Mouse (Mus musculus) heart, adult 11 months (tissue): Measurements from ENCODE around the gene Gdpd1.
"Not testable (repeated sequence)": the region's sequence is repeated elsewhere in the genome, so short reads cannot be mapped to it uniquely, and the experiment has no call there.

Experiments used
- DNase-seq: peaks from one replicate; pipeline ENCODE4 v3.0.0; 2022

Gdpd1 gene

GRCm38 (mm10) chr11:87025351-87025750, 48.5 kb downstream of the Gdpd1 start:
- peak; percentile 96 for DNase-seq

- not testable (repeated sequence) for DNase-seq
These were observed 50.6 kb downstream of the Gdpd1 start for GRCm38 (mm10) chr11:87023240-87023639.

- DNase-seq, result no peak
These were observed 51.1 kb downstream of the Gdpd1 start for GRCm38 (mm10) chr11:87022765-87023164.

DNA sequence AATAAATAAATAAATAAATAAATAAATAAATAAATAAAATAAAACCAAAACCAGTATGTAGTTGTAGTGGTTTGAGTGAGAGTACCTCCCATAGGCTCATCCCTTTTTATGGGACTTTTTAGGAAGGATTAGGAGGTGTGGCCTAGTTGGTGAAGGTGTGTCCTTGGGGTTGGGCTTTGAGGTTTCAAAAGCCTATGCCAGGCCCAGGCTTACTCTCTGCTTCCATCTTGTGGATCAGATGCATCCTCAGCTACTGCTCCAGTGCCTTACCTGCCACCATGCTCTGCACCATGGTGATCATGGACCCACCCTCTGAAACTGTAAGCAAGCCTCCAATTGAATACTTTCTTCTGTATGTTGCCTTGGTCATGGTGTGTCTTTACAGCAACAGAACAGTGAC, 52.3 kb downstream of the Gdpd1 start:
- DNase-seq, result no peak

DNA sequence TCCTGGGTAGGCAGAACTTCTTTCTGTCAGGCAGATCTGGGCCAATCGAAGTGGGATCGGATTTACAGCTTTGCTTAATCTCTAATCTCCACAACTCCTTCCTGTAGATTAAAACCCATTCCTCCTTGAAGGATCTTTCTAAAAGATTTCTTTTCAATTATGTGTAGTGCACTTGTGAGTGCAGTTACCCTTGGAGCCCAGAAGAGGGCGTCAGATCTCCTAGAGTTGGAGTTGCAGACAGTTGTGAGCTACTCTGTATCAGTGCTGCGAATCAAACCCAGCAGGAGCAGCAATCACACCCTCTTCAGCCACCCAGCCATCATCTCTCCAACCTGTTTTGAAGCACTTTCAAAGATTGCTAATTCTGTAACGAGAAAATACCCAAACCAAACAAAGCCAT, 53.4 kb downstream of the Gdpd1 start:
- no peak for DNase-seq

GRCm38 (mm10) chr11:87019431-87019830, 54.4 kb downstream of the Gdpd1 start:
- DNase-seq, result peak; percentile 93

- DNase-seq, result no peak
These were observed 55.8 kb downstream of the Gdpd1 start for GRCm38 (mm10) chr11:87018081-87018480.

GRCm38 (mm10) chr11:87015691-87016090, 58.2 kb downstream of the Gdpd1 start:
- peak; percentile 96 for DNase-seq

GRCm38 (mm10) chr11:87010476-87010875, 63.4 kb downstream of the Gdpd1 start:
- peak; percentile 93 for DNase-seq

- DNase-seq, result no peak
These were observed 66.5 kb downstream of the Gdpd1 start for GRCm38 (mm10) chr11:87007371-87007770.

DNA sequence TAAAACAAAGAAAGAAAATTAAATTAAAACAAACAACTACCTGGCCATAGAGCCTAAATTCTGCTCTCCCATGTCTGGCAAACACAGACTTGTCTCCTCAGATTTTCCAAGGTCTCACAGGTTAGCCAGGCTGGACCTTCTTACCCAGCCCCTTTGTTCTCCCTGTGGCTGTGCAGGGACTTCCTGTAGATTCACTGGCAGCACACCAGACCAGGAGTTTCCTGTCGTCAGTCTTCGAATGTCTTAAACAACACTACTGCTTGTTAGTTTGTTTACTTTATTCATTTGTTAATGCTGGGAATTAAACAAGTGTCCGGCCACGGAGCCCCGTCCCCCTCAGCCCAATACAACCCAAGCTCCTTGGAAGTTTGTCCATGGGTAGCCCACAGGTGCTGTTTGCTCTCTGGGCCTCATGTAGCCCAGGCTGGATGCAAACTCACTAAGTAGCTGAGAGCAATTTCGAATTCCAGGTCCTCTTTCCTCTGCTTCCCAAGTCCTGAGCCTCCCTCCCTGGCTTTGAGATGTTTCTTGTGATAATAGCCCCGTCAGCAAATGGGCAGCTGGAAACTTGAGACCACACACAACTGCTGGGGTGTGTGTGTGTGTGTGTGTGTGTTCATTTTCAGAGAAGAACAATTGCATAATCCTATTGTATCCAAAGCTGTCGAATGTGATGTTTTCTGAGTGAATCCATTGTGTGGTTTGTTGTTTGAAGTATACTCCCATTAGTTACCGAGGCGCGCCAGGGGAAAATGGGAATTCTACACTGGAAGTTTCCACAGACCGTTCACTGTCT, 68.7 kb downstream of the Gdpd1 start:
- no peak for DNase-seq

DNA sequence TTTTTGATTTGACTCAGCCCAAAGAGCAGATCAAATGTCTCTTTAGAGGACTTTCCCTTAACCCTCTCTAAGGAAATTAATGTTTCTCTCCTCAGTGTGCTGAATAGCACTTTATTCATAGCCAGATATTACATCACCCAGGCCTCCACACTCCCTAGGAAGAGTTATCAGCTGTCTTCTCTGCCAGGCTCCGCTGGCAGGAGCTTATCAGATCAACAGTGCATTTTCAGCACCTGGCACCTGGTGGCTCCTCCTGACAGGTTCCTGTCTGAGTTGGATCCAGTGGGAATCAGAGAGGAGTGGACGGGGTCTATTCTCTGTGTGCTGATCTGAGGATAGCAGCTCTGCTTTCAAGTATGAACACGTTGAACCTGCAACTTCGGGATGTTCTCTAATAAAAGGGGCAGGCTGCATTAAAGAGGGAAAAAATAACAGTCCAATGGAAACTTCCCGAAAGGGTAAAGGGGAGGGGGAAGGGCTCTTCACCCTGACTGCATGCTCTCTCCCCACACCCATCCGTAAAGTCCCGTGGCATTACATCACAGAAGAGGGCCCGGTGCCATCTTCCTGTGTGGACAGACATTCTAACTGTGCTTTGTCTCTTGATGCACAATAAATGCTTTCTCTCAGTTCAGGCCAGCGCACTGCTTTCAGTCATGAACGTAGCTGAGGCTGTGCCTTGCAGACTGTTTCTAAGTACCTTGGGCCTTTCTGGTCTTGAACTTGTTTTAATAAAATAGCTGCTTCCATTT, 71.6 kb downstream of the Gdpd1 start:
- DNase-seq, result no peak

GRCm38 (mm10) chr11:87001217-87001616, 72.6 kb downstream of the Gdpd1 start:
- DNase-seq, result no peak

DNA sequence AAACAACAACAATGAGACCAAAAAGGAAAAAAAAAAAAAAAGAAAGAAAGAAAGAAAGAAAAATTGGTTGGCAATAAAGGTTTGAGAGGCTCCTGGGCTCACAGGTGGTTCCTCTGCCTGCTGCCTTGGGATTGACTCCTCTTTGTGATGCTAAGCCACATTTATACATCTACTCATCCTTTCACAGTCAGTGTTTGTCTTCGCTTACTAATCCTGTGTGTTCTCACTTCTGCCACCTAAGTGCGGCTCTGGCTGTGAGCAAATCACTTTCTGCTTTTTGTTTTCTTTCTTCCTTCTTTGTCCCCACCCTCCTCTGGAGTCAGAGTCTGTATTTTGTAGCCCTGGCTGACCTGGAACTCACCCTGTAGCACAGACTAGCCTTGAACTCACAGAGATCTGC, 77.6 kb downstream of the Gdpd1 start:
- DNase-seq, result no peak

DNA sequence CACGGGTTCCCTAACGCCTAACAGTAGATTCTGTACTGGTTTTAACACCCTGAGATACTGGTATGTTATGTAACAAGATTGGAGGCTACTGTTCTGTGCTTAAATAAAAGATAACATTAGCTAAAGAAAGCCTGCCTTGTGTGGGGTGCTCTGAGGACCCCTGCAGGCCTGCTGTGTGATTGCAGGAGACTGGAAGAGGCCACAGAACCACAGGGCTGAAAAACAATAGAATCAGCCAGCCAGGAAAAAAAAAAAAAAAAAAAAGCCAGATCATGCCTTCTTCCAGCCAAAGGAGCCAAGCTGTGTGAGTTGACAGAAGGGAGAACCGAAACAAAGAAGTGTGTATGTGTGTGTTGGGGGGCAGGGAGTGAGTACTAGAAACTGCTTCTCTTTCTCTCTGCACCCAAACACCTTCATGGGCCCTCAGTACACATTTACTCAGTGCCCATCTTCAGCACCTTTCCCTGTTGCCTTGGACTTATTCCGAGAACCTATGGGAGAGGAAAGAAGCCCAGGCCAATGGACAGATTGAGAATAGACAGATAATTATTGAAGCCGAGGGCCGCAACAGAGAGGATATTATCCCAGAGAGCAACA, 78.1 kb downstream of the Gdpd1 start:
- peak; percentile 98 for DNase-seq

GRCm38 (mm10) chr11:86994791-86995624, 78.9 kb downstream of the Gdpd1 start:
- no peak for DNase-seq

GRCm38 (mm10) chr11:86994330-86994729, 79.5 kb downstream of the Gdpd1 start:
- peak; percentile 92 for DNase-seq

GRCm38 (mm10) chr11:86993041-86994037, 80.5 kb downstream of the Gdpd1 start, which contains the start of gene Ypel2:
Gene Ypel2, minus strand, starts transcription at chr11:86993707.
- peak; percentile 100 for DNase-seq

DNA sequence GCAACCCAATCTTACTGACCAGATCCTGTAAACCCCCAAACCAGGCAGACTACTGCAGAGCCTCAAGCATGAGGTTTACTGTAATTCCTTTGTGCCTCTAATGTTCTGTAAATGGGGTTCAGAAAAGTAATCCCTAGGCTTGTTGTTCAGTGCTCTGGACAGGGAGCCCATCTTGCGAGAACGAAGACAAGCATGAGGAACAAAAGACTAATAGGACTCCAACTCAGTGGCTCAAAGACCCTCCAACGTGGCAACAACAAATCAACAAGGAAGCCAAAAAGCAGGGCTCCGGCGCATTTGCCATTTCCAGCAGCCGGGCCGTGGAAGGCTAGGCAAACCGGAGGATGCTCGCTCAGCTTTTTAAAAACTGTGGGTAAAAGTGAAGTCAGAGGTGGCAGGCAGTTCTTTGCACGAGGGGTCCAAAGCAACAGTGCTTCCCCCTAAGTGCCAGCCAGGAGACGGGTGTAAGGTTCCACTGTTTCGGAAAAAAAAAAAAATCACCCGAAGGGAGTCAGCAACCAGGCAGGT, 81.3 kb downstream of the Gdpd1 start:
- DNase-seq, result no peak

GRCm38 (mm10) chr11:86991241-86991640, 82.6 kb downstream of the Gdpd1 start:
- no peak for DNase-seq

DNA sequence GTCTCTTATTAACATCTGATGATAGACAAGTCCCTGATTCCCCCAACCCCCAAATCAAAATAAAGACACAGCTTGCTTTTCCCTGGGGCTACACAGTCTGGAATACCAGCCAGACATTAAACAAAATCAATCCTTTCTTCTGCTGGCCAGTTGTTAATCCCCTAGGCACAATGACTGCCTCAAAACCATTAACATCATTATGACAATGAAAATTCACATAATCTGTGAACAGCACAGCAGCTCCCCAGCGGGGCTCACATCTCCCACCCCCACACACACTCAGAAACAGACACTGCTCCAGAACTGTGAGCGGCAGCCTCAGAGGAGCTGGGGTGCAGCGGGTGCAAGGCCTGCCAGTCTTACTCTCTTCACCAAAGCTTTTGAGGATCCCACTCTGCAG, 83.6 kb downstream of the Gdpd1 start:
- no peak for DNase-seq
